Mouse (Mus musculus): ENCODE measurements around the gene 2010111I01Rik.

DNA sequence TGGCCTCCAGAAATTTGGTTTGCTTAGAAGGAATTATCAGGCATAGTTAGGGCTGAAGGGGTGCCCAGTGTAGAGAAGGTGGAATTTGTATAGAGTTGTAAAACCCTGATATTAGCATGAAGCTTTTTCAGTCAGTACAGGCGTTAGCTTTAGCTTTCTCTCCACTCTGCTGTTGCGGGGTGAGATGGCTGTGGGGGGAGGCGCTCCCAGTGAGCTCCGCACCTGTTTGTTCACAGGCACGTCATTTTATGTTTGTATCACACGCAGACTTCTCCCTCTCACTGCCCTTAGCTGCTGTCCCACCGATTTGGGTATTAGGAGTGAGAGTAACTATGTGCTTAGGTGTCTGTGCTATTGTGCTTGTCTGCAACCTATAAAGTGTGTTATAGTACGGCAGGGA is 316.5 kb downstream of the 2010111I01Rik start:
- TF ChIP-seq CTCF (IDR thresholded peaks at IDR 0.05; ENCODE audit: low read depth) (no peak), EP300 (IDR thresholded peaks at IDR 0.05; ENCODE audit: low read depth) (no peak)

Data from heart, postnatal 0 days (tissue).